Mouse (Mus musculus): Measurements from ENCODE around the gene Rapgefl1. TPM values are rescaled to one million over a fixed set of nuclear protein-coding genes. Genes with fewer than 3 reads are reported as not detected.

Rapgefl1 gene
- polyA plus RNA-seq, 2 experiments, result 8.9 to 31.4 TPM

DNA sequence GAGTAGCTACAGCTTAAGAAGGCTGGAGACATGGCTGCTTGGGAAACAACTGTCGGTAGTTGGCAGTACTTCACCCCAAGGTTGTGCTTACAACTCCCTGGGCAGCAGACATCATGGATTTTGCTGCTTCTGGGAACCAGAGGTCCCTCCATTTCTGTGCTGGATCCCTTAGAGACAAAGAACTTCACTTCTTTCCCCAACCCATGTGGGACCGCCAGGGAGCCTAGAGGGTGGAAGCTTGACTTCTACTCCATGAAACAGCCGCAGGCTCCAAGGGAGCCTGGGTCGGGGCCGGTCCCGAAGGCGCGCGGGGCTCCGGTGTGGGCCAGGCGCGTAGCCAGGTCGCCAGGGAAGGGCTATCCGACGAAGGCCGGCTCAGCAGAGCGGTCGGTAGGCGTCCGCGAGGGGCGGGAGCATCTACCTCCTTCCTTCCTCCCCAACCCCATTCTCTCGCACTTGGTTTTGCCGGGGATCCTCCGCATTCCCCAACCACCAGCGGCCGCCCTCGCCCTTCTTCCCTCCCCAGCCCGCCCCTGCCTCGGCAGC lies 42.0 kb upstream of the Rapgefl1 start:
- H3K9ac ChIP-seq (ENCODE audit: low read depth, low read length, severe bottlenecking), result peak overlapping the region; percentile 95
- peak; percentile 75 for DNase-seq (ENCODE audit: low spot score)
- peaks cover 19% of the 10 kb centered on the region for H3K36me3 ChIP-seq (ENCODE audit: control insufficient read depth, insufficient read depth, low read length)
- no peak for TF ChIP-seq POLR2A (IDR thresholded peaks at IDR 0.05; ENCODE audit: borderline replicate concordance, extremely low read depth, insufficient read depth, insufficient read length)
- WGBS, result under 1% methylated on average over 21 of the region's 30 CpGs
- H3K27ac ChIP-seq (replicated peaks; ENCODE audit: low read depth, low read length), result peak overlapping the region; percentile 100
- peak overlapping the region; percentile 84 for H3K4me2 ChIP-seq (replicated peaks; ENCODE audit: low read depth, low read length, severe bottlenecking)
- H3K4me3 ChIP-seq (replicated peaks; ENCODE audit: low read length), result peak overlapping the region; percentile 100
- ATAC-seq (ENCODE audit: low FRiP score, low read depth), result peak; percentile 35
- H3K9me3 ChIP-seq (ENCODE audit: control insufficient read depth, low read length), result no peaks in the 10 kb centered on the region
- no peaks in the 10 kb centered on the region for H3K27me3 ChIP-seq (ENCODE audit: control insufficient read depth, insufficient read depth, low read length)
- H3K4me1 ChIP-seq (ENCODE audit: control insufficient read depth, insufficient read depth, low read length), result peaks cover 14% of the 10 kb centered on the region

DNA sequence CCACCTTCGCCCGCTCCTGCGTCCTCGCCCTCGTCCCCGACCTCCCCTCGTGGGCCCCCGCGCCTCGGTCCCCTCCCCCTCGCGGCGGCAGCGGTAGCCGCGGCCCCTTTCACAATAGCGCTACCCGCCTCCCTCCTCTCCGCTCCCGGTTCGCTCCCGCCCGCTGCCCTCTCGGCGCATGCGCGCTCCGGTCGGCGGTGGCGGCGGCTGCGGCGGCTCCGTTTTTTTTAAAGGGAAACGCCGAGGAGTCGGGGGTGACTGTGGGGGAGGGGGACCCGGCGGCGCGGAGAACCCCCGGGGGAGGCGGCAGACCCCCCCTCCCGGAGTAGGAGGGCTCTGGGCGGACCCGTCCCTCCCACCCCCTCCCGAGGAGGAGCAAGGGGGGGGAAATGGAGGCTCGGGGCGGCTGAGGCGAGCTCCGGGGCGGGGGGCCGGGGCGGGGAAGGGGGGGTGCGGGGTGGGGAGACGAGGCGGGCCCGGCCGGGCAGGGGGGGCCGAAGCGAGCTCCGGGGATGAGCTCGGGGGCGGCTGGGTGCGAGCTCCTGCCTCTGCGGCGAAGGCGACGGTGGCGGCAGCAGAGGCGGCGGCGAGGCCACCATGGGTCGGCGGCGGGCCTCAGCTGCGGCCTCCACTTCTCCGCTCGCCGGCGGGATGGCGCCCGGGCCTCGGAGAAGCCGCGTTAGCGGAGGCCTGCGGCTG lies 41.4 kb upstream of the Rapgefl1 start, which contains the start of gene Msl1:
Msl1 (plus strand) TSS at position 502 of the 699 bp plus-strand sequence.
- DNase-seq (ENCODE audit: low spot score) (peak; percentile 82), ATAC-seq (ENCODE audit: low FRiP score, low read depth) (peak; percentile 72)
- peak within 1 kb of the TSS; percentile 100 for H3K27ac ChIP-seq (replicated peaks; ENCODE audit: low read depth, low read length)
- peaks cover 10% of the 10 kb centered on the region for H3K4me1 ChIP-seq (ENCODE audit: control insufficient read depth, insufficient read depth, low read length)
- H3K27me3 ChIP-seq (ENCODE audit: control insufficient read depth, insufficient read depth, low read length), result no peaks in the 10 kb centered on the region
- peak within 1 kb of the TSS; percentile 95 for H3K9ac ChIP-seq (ENCODE audit: low read depth, low read length, severe bottlenecking)
- peak within 1 kb of the TSS; percentile 84 for H3K4me2 ChIP-seq (replicated peaks; ENCODE audit: low read depth, low read length, severe bottlenecking)
- no peaks in the 10 kb centered on the region for H3K9me3 ChIP-seq (ENCODE audit: control insufficient read depth, low read length)
- H3K36me3 ChIP-seq (ENCODE audit: control insufficient read depth, insufficient read depth, low read length), result peaks cover 25% of the 10 kb centered on the region
- WGBS, result 0% methylated on average over 33 of the region's 89 CpGs
- peak within 1 kb of the TSS; percentile 100 for H3K4me3 ChIP-seq (replicated peaks; ENCODE audit: low read length)
- 0 out of 2 replicates have a peak, but pooled peaks have one; percentile 37 for TF ChIP-seq POLR2A (IDR thresholded peaks at IDR 0.05; ENCODE audit: borderline replicate concordance, extremely low read depth, insufficient read depth, insufficient read length)

DNA sequence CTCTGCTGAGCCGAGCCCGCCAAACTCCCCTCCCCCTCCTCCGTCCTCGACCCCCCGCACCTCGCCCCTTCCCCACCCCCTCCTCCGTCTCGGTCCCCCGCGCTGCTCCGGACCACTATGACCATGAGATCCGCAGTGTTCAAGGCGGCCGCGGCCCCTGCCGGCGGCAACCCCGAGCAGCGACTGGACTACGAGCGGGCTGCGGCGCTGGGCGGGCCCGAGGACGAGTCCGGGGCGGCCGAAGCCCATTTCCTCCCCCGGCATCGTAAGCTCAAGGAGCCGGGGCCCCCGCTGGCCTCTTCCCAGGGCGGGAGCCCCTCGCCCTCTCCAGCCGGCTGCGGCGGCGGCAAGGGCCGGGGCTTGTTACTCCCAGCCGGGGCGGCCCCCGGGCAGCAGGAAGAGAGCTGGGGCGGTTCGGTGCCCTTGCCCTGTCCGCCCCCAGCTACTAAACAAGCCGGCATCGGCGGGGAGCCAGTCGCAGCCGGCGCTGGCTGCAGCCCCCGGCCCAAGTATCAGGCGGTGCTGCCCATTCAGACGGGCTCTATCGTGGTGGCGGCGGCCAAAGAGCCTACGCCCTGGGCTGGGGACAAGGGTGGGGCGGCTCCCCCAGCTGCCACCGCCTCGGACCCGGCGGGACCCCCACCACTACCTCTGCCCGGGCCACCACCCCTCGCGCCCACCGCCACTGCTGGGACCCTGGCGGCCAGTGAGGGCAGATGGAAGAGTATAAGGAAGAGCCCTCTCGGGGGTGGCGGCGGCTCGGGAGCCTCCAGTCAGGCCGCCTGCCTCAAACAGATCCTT lies 40.7 kb upstream of the Rapgefl1 start:
- no peaks in the 10 kb centered on the region for H3K9me3 ChIP-seq (ENCODE audit: control insufficient read depth, low read length)
- DNase-seq (ENCODE audit: low spot score) (no peak), ATAC-seq (ENCODE audit: low FRiP score, low read depth) (peak; percentile 23)
- H3K4me2 ChIP-seq (replicated peaks; ENCODE audit: low read depth, low read length, severe bottlenecking), result peak overlapping the region; percentile 84
- peak overlapping the region; percentile 100 for H3K27ac ChIP-seq (replicated peaks; ENCODE audit: low read depth, low read length)
- H3K27me3 ChIP-seq (ENCODE audit: control insufficient read depth, insufficient read depth, low read length), result no peaks in the 10 kb centered on the region
- H3K4me1 ChIP-seq (ENCODE audit: control insufficient read depth, insufficient read depth, low read length), result peaks cover 10% of the 10 kb centered on the region
- 0% methylated on average over 60 of the region's 74 CpGs for WGBS
- H3K9ac ChIP-seq (ENCODE audit: low read depth, low read length, severe bottlenecking), result peak overlapping the region; percentile 95
- peaks cover 33% of the 10 kb centered on the region for H3K36me3 ChIP-seq (ENCODE audit: control insufficient read depth, insufficient read depth, low read length)
- TF ChIP-seq POLR2A (IDR thresholded peaks at IDR 0.05; ENCODE audit: borderline replicate concordance, extremely low read depth, insufficient read depth, insufficient read length), result no peak
- H3K4me3 ChIP-seq (replicated peaks; ENCODE audit: low read length), result peak overlapping the region; percentile 100

DNA sequence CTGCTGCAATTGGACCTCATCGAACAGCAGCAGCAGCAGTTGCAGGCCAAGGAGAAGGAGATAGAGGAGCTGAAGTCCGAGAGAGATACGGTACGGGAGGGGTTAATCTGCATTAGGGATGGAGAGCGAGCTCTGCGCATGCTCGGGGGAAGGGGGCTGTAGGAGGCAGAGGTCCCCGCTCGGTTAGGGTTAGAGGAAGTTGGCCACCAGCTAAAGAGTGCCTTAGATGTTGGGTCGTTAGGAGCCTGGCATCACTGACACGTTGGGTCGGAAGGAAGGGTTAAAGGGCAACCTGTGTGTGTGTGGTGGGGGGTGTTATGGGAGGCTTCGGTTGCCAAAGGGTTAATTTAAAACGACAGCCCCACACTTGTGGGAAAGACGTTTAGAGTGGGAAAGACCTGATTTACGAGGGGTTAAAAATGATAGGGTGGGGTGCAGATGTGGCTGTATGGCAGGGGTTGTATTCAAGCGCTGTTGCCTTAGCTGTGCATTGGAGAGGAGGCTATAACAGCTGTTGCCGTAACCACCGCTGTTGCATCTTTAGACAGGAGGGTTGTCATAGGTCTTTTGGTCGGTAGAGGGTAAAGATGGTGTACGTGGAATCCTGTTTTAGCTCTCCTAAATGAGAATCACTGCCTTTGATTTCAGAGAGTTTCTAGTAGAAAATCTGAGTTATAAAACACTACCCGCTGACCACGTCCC lies 39.9 kb upstream of the Rapgefl1 start:
- peaks cover 40% of the 10 kb centered on the region for H3K36me3 ChIP-seq (ENCODE audit: control insufficient read depth, insufficient read depth, low read length)
- H3K9ac ChIP-seq (ENCODE audit: low read depth, low read length, severe bottlenecking), result peak overlapping the region; percentile 95
- H3K27me3 ChIP-seq (ENCODE audit: control insufficient read depth, insufficient read depth, low read length), result no peaks in the 10 kb centered on the region
- H3K4me3 ChIP-seq (replicated peaks; ENCODE audit: low read length), result peak overlapping the region; percentile 100
- 1% methylated on average over 23 of the region's 23 CpGs for WGBS
- H3K4me2 ChIP-seq (replicated peaks; ENCODE audit: low read depth, low read length, severe bottlenecking), result peak overlapping the region; percentile 84
- H3K27ac ChIP-seq (replicated peaks; ENCODE audit: low read depth, low read length), result peak overlapping the region; percentile 100
- TF ChIP-seq POLR2A (IDR thresholded peaks at IDR 0.05; ENCODE audit: borderline replicate concordance, extremely low read depth, insufficient read depth, insufficient read length), result no peak
- no peaks in the 10 kb centered on the region for H3K9me3 ChIP-seq (ENCODE audit: control insufficient read depth, low read length)
- H3K4me1 ChIP-seq (ENCODE audit: control insufficient read depth, insufficient read depth, low read length), result peaks cover 10% of the 10 kb centered on the region
- DNase-seq (ENCODE audit: low spot score) (peak; percentile 78), ATAC-seq (ENCODE audit: low FRiP score, low read depth) (0 out of 2 replicates have a peak, but pooled peaks have one; percentile 25)
